Mouse (Mus musculus) G1E (cell line): ENCODE data around the gene Nos1.

Experiments used
- CTCF ChIP-seq: IDR thresholded peaks from 2 replicates; pipeline ENCODE4 v1.5.1; 2012; ENCODE audit warnings: low read depth, low read length, inconsistent platforms, mixed read lengths
- GATA1 ChIP-seq: IDR thresholded peaks from 2 replicates; pipeline ENCODE4 v1.6.1; 2012; ENCODE audit warnings: borderline replicate concordance, low read length, inconsistent platforms, mixed read lengths
- TAL1 ChIP-seq: conservative IDR thresholded peaks from 2 replicates; pipeline ENCODE4 v1.6.1; 2012; ENCODE audit warnings: low read depth, low read length, inconsistent platforms, mixed read lengths

- no peak for TF ChIP-seq GATA1
- no peak for TF ChIP-seq CTCF
- no peak for TF ChIP-seq TAL1
Measured at GRCm38 (mm10) chr5:117978159-117978697, 197.4 kb downstream of the Nos1 start.
